Mouse (Mus musculus) C2C12 (cell line): ENCODE results near the gene Slc6a6. TPM values are rescaled to one million over a fixed set of nuclear protein-coding genes. Genes with fewer than 3 reads are reported as not detected.

Experiments used
- H3K27me3 ChIP-seq: one replicate; pipeline ENCODE4 v1.6.1; 2011; ENCODE audit not compliant: control insufficient read depth, insufficient read depth, insufficient read length
- H3K36me3 ChIP-seq: one replicate; pipeline ENCODE4 v1.6.1; 2011; ENCODE audit not compliant: control insufficient read depth, insufficient read depth
- H3K4me3 ChIP-seq: one replicate; pipeline ENCODE4 v1.5.1; 2011; ENCODE audit warnings: mild to moderate bottlenecking, control low read depth; ENCODE audit not compliant: poor library complexity, insufficient read depth, severe bottlenecking
- H3K79me2 ChIP-seq: one replicate; pipeline ENCODE4 v1.6.1; 2011; ENCODE audit not compliant: control insufficient read depth, insufficient read depth
- H3K79me3 ChIP-seq: one replicate; pipeline ENCODE4 v1.6.1; 2011; ENCODE audit warnings: low read depth, control low read depth
- H3ac ChIP-seq: one replicate; pipeline ENCODE3; 2011; ENCODE audit warnings: low read depth; ENCODE audit not compliant: control insufficient read depth, insufficient read length
- CEBPB ChIP-seq: IDR thresholded peaks from one replicate; pipeline ENCODE4 v1.6.1; 2011; ENCODE audit warnings: low read depth, mild to moderate bottlenecking, control low read depth, moderate library complexity
- CTCF ChIP-seq: IDR thresholded peaks from one replicate; pipeline ENCODE4 v1.5.1; 2011; ENCODE audit not compliant: control insufficient read depth, insufficient read depth, insufficient read length
- FOSL1 ChIP-seq: IDR thresholded peaks from one replicate; pipeline ENCODE4 v1.8.0; 2011; ENCODE audit warnings: mild to moderate bottlenecking, low read length; ENCODE audit not compliant: poor library complexity, insufficient read depth, severe bottlenecking
- MAX ChIP-seq: IDR thresholded peaks from one replicate; pipeline ENCODE4 v1.6.1; 2011; ENCODE audit warnings: mild to moderate bottlenecking, control low read depth
- MYOD1 ChIP-seq: IDR thresholded peaks from one replicate; pipeline ENCODE4 v1.6.1; 2011; ENCODE audit warnings: low read depth; ENCODE audit not compliant: control insufficient read depth, insufficient read length
- MYOG ChIP-seq: IDR thresholded peaks from one replicate; pipeline ENCODE4 v1.6.1; 2011; ENCODE audit not compliant: control insufficient read depth, insufficient read length; ENCODE audit errors: extremely low read depth
- USF1 ChIP-seq: IDR thresholded peaks from one replicate; pipeline ENCODE4 v1.6.1; 2011; ENCODE audit warnings: low read depth, mild to moderate bottlenecking, control low read depth, moderate library complexity
- polyA plus RNA-seq: library from polyadenylated mRNA; unstranded; fragments of >200 nt; fragmentation: generic; extraction: Trizol; gene quantifications from one replicate; pipeline ENCODE4 v1.2.1, GENCODE M21; 2012; ENCODE audit warnings: missing spikeins

The Slc6a6 gene
- polyA plus RNA-seq, 1 experiment = 97.0 TPM

- Histone ChIP-seq H3K27me3 (no peaks in the 10 kb centered on the region), H3K79me3 (peaks cover 57% of the 10 kb centered on the region), H3K79me2 (peaks cover 60% of the 10 kb centered on the region), H3ac (peak overlapping the region; percentile 81), H3K4me3 (peak overlapping the region; percentile 97), H3K36me3 (peaks cover 16% of the 10 kb centered on the region)
- TF ChIP-seq CTCF (no peak), MAX (peak; percentile 17)
Measured at GRCm38 (mm10) chr6:91684831-91685532, 1.1 kb downstream of the Slc6a6 start.

DNA sequence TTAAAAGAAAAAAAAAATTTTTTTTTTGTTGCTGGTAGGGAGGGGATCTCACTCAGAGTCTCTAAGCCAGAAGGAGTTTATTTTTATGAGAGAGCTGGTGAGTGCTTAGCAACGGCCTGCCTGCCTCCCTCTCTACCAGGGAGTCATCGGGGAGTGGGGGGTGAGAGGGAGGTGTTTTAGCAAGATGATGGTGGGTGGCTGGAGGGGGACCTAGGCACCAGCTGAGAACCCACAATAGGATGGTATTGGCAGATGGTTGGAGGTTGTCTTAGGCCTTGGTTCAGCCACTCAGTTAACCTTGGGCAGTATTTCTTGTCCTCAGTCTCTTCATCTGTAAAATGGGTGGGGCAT is 1.7 kb downstream of the Slc6a6 start:
- peaks cover 62% of the 10 kb centered on the region for H3K79me3 ChIP-seq
- H3K79me2 ChIP-seq = peaks cover 65% of the 10 kb centered on the region
- peak overlapping the region; percentile 55 for H3ac ChIP-seq
- peaks cover 20% of the 10 kb centered on the region for H3K36me3 ChIP-seq
- H3K27me3 ChIP-seq = no peaks in the 10 kb centered on the region
- TF ChIP-seq MYOD1 = no peak
- TF ChIP-seq MYOG = no peak
- no peak for TF ChIP-seq MAX
- no peak for TF ChIP-seq CEBPB
- no peak for TF ChIP-seq USF1
- TF ChIP-seq FOSL1 = no peak
- no peak for TF ChIP-seq CTCF
- peak overlapping the region; percentile 97 for H3K4me3 ChIP-seq

- no peaks in the 10 kb centered on the region for H3K27me3 ChIP-seq
- peaks cover 66% of the 10 kb centered on the region for H3K79me3 ChIP-seq
- peaks cover 69% of the 10 kb centered on the region for H3K79me2 ChIP-seq
- H3K36me3 ChIP-seq = peaks cover 24% of the 10 kb centered on the region
- peak; percentile 54 for TF ChIP-seq MAX
- TF ChIP-seq CEBPB = peak; percentile 36
- TF ChIP-seq USF1 = peak; percentile 73
- TF ChIP-seq FOSL1 = no peak
- peak overlapping the region; percentile 97 for H3K4me3 ChIP-seq
- H3ac ChIP-seq = peak overlapping the region; percentile 2
Measured at GRCm38 (mm10) chr6:91685896-91686295, 2.0 kb downstream of the Slc6a6 start.

- no peaks in the 10 kb centered on the region for H3K27me3 ChIP-seq
- peaks cover 73% of the 10 kb centered on the region for H3K79me3 ChIP-seq
- H3K4me3 ChIP-seq = peak overlapping the region; percentile 97
- peaks cover 76% of the 10 kb centered on the region for H3K79me2 ChIP-seq
- H3ac ChIP-seq = no peak overlapping the region
- peaks cover 31% of the 10 kb centered on the region for H3K36me3 ChIP-seq
- no peak for TF ChIP-seq MYOG
- TF ChIP-seq MAX = no peak
- no peak for TF ChIP-seq MYOD1
Measured at GRCm38 (mm10) chr6:91686597-91686996, 2.7 kb downstream of the Slc6a6 start.

DNA sequence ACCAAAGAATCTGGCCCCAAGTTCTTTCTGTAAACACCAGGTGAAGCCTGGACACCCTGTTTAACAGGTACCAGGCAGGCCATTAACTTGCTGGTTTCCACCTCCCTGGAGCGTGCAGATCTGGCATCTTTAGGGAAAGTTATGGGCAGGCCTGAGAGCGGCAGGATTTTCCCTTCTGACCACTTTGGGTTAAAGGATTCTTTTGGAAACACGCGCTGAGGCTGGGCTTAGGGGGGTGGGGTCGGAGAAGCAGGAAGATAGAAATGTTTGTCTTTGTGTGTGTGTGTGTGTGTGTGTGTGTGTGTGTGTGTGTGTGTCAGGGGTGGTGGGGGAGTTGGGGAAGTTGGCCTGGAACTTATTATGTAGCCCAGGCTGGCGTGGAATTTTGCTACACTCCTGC is 4.2 kb downstream of the Slc6a6 start:
- TF ChIP-seq MYOD1 (no peak), CEBPB (no peak), MYOG (no peak), FOSL1 (no peak), MAX (no peak), CTCF (no peak), USF1 (no peak)
- Histone ChIP-seq H3K79me3 (peaks cover 87% of the 10 kb centered on the region), H3K27me3 (no peaks in the 10 kb centered on the region), H3ac (no peak overlapping the region), H3K79me2 (peaks cover 90% of the 10 kb centered on the region), H3K36me3 (peaks cover 45% of the 10 kb centered on the region), H3K4me3 (no peak overlapping the region)

DNA sequence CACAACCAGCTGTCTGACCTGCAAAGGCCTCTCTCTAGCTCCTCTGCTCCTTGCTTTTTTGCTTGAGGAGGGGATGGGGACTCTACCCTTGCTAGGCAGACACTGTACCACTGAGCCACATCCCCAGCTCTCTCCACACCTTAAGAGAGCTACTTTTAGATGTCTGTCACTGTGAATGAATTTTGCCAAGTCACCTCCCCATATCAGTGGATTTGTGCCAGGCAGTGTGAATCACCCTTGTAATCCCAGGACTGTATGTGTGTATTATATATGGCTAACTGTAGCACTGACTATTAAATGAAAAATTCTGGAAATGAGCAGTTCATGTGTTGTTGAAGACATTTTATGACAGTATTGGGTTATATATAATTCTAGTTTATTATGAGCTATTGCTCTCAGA is 5.4 kb downstream of the Slc6a6 start:
- Histone ChIP-seq H3K4me3 (no peak overlapping the region), H3K27me3 (no peaks in the 10 kb centered on the region), H3K79me2 (peaks cover 100% of the 10 kb centered on the region), H3K36me3 (peaks cover 58% of the 10 kb centered on the region), H3ac (peak overlapping the region; percentile 27), H3K79me3 (peaks cover 98% of the 10 kb centered on the region)
- TF ChIP-seq MAX (no peak), USF1 (no peak), FOSL1 (no peak), MYOG (no peak), CTCF (no peak), CEBPB (no peak), MYOD1 (no peak)
